Comparison of ENCODE assay signal across 30 mouse cellular contexts in the genomic region with DNA sequence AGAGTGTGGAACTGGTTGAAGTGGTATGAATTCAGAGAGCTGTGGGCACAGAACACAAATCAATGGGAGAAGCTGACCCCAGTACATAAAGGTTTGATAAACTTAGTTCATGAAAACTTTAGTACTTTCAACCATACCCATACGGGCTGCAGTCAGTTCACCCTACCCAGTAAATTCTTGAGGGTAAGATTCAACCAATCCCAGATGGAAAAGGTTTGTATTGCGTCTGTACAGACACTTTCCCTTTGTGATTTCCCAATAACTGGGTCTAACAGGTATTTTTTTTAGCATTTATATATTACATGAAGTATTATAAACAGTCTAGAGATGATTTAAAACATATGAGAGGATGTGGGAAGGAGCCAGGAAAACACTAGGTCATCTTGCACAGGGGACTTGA. TPM values are rescaled to one million over a fixed set of nuclear protein-coding genes. Genes with fewer than 3 reads are reported as not detected.
"Had no signal": no experiment of that assay in that cellular context is flagged by ENCODE, and none has a peak within 500 bp of the region (broad histone marks: within the 10 kb centered on the region; RNA-seq: fewer than 3 reads in every experiment).

No protein-coding gene starts in this region.

- H3K9ac ChIP-seq: embryonic facial prominence, embryonic 12.5 days; embryonic facial prominence, embryonic 13.5 days; embryonic facial prominence, embryonic 15.5 days; forebrain, embryonic 12.5 days; forebrain, embryonic 13.5 days; forebrain, embryonic 15.5 days; forebrain, postnatal 0 days had no signal

- H3K27me3 ChIP-seq: embryonic facial prominence, embryonic 12.5 days; embryonic facial prominence, embryonic 13.5 days; embryonic facial prominence, embryonic 15.5 days; forebrain, embryonic 12.5 days; forebrain, embryonic 13.5 days; forebrain, embryonic 15.5 days had no signal

- H3K27ac ChIP-seq: embryonic facial prominence, embryonic 10.5 days; embryonic facial prominence, embryonic 12.5 days; embryonic facial prominence, embryonic 13.5 days; embryonic facial prominence, embryonic 15.5 days; forebrain, embryonic 10.5 days; forebrain, embryonic 12.5 days; forebrain, embryonic 13.5 days; forebrain, embryonic 15.5 days; gastrocnemius, adult 2 months; heart, adult 2 months; heart, embryonic 10.5 days had no signal

- H3K4me3 ChIP-seq: embryonic facial prominence, embryonic 10.5 days; embryonic facial prominence, embryonic 12.5 days; embryonic facial prominence, embryonic 13.5 days; embryonic facial prominence, embryonic 15.5 days; erythroblast, embryonic 14.5 days; forebrain, embryonic 10.5 days; forebrain, embryonic 12.5 days; forebrain, embryonic 13.5 days; forebrain, embryonic 15.5 days; gastrocnemius, adult 2 months; heart, adult 2 months; heart, embryonic 10.5 days had no signal

- DNase-seq: cerebellum, adult 9-10 months; cerebellum, adult 9-11 months; cerebellum, postnatal 10 days; cerebellum, postnatal 14 days; cerebellum, postnatal 25 days; cerebellum, postnatal 36 days; embryo, embryonic 11 days; forebrain, postnatal 0 days; gastrocnemius, adult 2 months; gastrocnemius, postnatal 10 days; gastrocnemius, postnatal 14 days; gastrocnemius, postnatal 25 days; gastrocnemius, postnatal 36 days; heart, adult 18-20 months; heart, adult 2 months had no signal

- H3K9me3 ChIP-seq: embryonic facial prominence, embryonic 10.5 days; embryonic facial prominence, embryonic 12.5 days; embryonic facial prominence, embryonic 13.5 days; embryonic facial prominence, embryonic 15.5 days; forebrain, embryonic 10.5 days; forebrain, embryonic 12.5 days; forebrain, embryonic 13.5 days; forebrain, embryonic 15.5 days; heart, embryonic 10.5 days had no signal

- H3K36me3 ChIP-seq: embryonic facial prominence, embryonic 10.5 days; embryonic facial prominence, embryonic 12.5 days; embryonic facial prominence, embryonic 13.5 days; embryonic facial prominence, embryonic 15.5 days; forebrain, embryonic 10.5 days; forebrain, embryonic 12.5 days; forebrain, embryonic 15.5 days; heart, embryonic 10.5 days had no signal

- H3K4me1 ChIP-seq: embryonic facial prominence, embryonic 12.5 days; embryonic facial prominence, embryonic 13.5 days; embryonic facial prominence, embryonic 15.5 days; forebrain, embryonic 15.5 days had no signal

- H3K4me2 ChIP-seq: embryonic facial prominence, embryonic 12.5 days; embryonic facial prominence, embryonic 13.5 days; embryonic facial prominence, embryonic 15.5 days; forebrain, embryonic 12.5 days; forebrain, embryonic 13.5 days; forebrain, embryonic 15.5 days had no signal

RNA-seq across cellular contexts. Expression of gene Myh2, which starts 15.2 kb away (rescaled TPM):
- total RNA-seq: common myeloid progenitor, adult 5-6 weeks; granulocyte monocyte progenitor cell, adult 5-6 weeks; heart, adult 18-20 months; heart, adult 2 months had no signal
- polyA plus RNA-seq: embryonic facial prominence, embryonic 11.5 days; erythroblast, embryonic 14.5 days; forebrain, embryonic 10.5 days; forebrain, embryonic 11.5 days; forebrain, embryonic 13.5 days; forebrain, embryonic 15.5 days; heart, adult 2 months; heart, embryonic 10.5 days had no signal

RNA-seq across cellular contexts. Expression of gene Myh1, which starts 44.2 kb away (rescaled TPM):
- total RNA-seq: common myeloid progenitor, adult 5-6 weeks; granulocyte monocyte progenitor cell, adult 5-6 weeks; heart, adult 18-20 months; heart, adult 2 months had no signal
- polyA plus RNA-seq: embryonic facial prominence, embryonic 10.5 days; erythroblast, embryonic 14.5 days; forebrain, embryonic 10.5 days; forebrain, embryonic 11.5 days; forebrain, embryonic 12.5 days; forebrain, embryonic 16.5 days; heart, adult 2 months had no signal
